Mouse (Mus musculus) layer of hippocampus, postnatal 10 days (tissue): ENCODE results near the gene Wdr73. TPM values are rescaled to one million over a fixed set of nuclear protein-coding genes. Genes with fewer than 3 reads are reported as not detected.
A peak's percentile ranks its signal among the peaks of the same experiment; 100 is the strongest.

Experiments
- DNase-seq, 2 experiments: peaks; one replicate each; pipeline ENCODE4 v3.0.0; 2021; ENCODE audit warnings: low spot score in 2 of 2
- total RNA-seq, 2 experiments: library from RNA; stranded (reverse); gene quantifications; 2 replicates each; pipeline ENCODE4 v1.2.3; 2021

The Wdr73 gene
- total RNA-seq, 2 experiments from 2014 or later = 28.4 to 33.4 TPM

- peak; percentile 85 to 86 for DNase-seq
These were observed 43.9 kb downstream of the Wdr73 start for GRCm38 (mm10) chr7:80857181-80857580.

- DNase-seq = peak; percentile 42 to 56
These were observed 45.8 kb downstream of the Wdr73 start for GRCm38 (mm10) chr7:80855316-80855715.

GRCm38 (mm10) chr7:80853218-80853617 lies 47.9 kb downstream of the Wdr73 start:
- DNase-seq = no peak

- DNase-seq = no peak
These were observed 50.5 kb downstream of the Wdr73 start for GRCm38 (mm10) chr7:80850520-80850919.

GRCm38 (mm10) chr7:80849710-80850109 lies 51.4 kb downstream of the Wdr73 start:
- DNase-seq = peak in 1 of 2 experiments; percentile 46

GRCm38 (mm10) chr7:80849267-80849666 lies 51.8 kb downstream of the Wdr73 start:
- no peak for DNase-seq

GRCm38 (mm10) chr7:80846709-80847108 lies 54.4 kb downstream of the Wdr73 start:
- no peak for DNase-seq

- DNase-seq = no peak
These were observed 54.8 kb downstream of the Wdr73 start for GRCm38 (mm10) chr7:80846280-80846678.

- no peak for DNase-seq
These were observed 55.3 kb downstream of the Wdr73 start for GRCm38 (mm10) chr7:80845621-80846279.

- no peak for DNase-seq
These were observed 56.4 kb downstream of the Wdr73 start for GRCm38 (mm10) chr7:80844691-80845090.

- DNase-seq = no peak
These were observed 57.0 kb downstream of the Wdr73 start for GRCm38 (mm10) chr7:80843910-80844640.

GRCm38 (mm10) chr7:80843176-80843575 lies 57.9 kb downstream of the Wdr73 start:
- no peak for DNase-seq

- DNase-seq = no peak
These were observed 58.9 kb downstream of the Wdr73 start for GRCm38 (mm10) chr7:80842132-80842531.

GRCm38 (mm10) chr7:80840937-80841336 lies 60.1 kb downstream of the Wdr73 start:
- no peak for DNase-seq

Other genes starting within 250 kb of the Wdr73 start
- 10 to 100 TPM; 21.4 to 25.9 TPM for gene Crtc3, start 212.4 kb downstream of the Wdr73 start, total RNA-seq
- gene Iqgap1, start 75.3 kb downstream of the Wdr73 start, total RNA-seq = 10 to 100 TPM; 28.8 to 37.8 TPM
- gene Zscan2, start 40.3 kb downstream of the Wdr73 start, total RNA-seq = 10 to 100 TPM; 13.5 to 14.4 TPM
- gene Nmb, start 3.8 kb upstream of the Wdr73 start, total RNA-seq = 10 to 100 TPM in 1 of 2 experiments, 1 to 10 TPM in 1; 9.9 to 12.7 TPM
- gene Sec11a, start 46.5 kb upstream of the Wdr73 start, total RNA-seq = 10 to 100 TPM; 75.7 to 79.5 TPM
- gene Zfp592, start 92.4 kb upstream of the Wdr73 start, total RNA-seq = 10 to 100 TPM; 24.8 to 32.7 TPM
- 1 to 10 TPM; 1.0 to 1.2 TPM for gene Alpk3, start 156.3 kb upstream of the Wdr73 start, total RNA-seq
- gene Slc28a1, start 213.5 kb upstream of the Wdr73 start, total RNA-seq = not detected